Mouse (Mus musculus) lung, adult 10 weeks (tissue): ENCODE data around the gene Rnf10. TPM values are rescaled to one million over a fixed set of nuclear protein-coding genes. Genes with fewer than 3 reads are reported as not detected.

Source experiments
- polyA plus RNA-seq: library from polyadenylated mRNA; stranded (reverse); fragments of 350-450 nt; fragmentation: Illumina TruSeq; extraction: RNeasy Lipid Tissue Mini Kit (QIAGEN cat#74804); gene quantifications from one replicate; pipeline ENCODE4 v1.2.3, GENCODE M21; 2014; ENCODE audit warnings: low read depth, low replicate concordance; ENCODE audit not compliant: insufficient read depth

The Rnf10 gene
- 74.2 TPM for polyA plus RNA-seq

GRCm38 (mm10) chr5:115272812-115273548, at the start of gene Rnf10:
Gene Rnf10, minus strand, starts transcription at chr5:115272898.

GRCm38 (mm10) chr5:115300792-115301614, 28.3 kb upstream of the Rnf10 start, which contains the start of gene Dynll1:
Gene Dynll1, minus strand, starts transcription at chr5:115300999.

GRCm38 (mm10) chr5:115279226-115280049, 6.7 kb upstream of the Rnf10 start, which contains the start of gene Coq5:
Gene Coq5, plus strand, starts transcription at chr5:115279666.

GRCm38 (mm10) chr5:115235786-115236263, 36.9 kb downstream of the Rnf10 start, which contains the start of gene Pop5:
Gene Pop5, plus strand, starts transcription at chr5:115235836.

GRCm38 (mm10) chr5:115193669-115194625, 78.8 kb downstream of the Rnf10 start, which contains the start of gene Cabp1:
Gene Cabp1, minus strand, starts transcription at chr5:115194381.

Other genes with a start within 250 kb of the Rnf10 start
- gene Gm10401, start 174.6 kb downstream of the Rnf10 start, polyA plus RNA-seq, result not detected
- gene Acads, start 153.6 kb downstream of the Rnf10 start, polyA plus RNA-seq, result 28.8 TPM
- 24.9 TPM for gene Unc119b, start 137.9 kb downstream of the Rnf10 start, polyA plus RNA-seq
- 39.2 TPM for gene Mlec, start 114.7 kb downstream of the Rnf10 start, polyA plus RNA-seq
- gene Cabp1, start 78.5 kb downstream of the Rnf10 start, polyA plus RNA-seq, result 2.7 TPM
- 94.8 TPM for gene Pop5, start 37.1 kb downstream of the Rnf10 start, polyA plus RNA-seq
- 12.6 TPM for gene Coq5, start 6.8 kb upstream of the Rnf10 start, polyA plus RNA-seq
- 523 TPM for gene Dynll1, start 28.1 kb upstream of the Rnf10 start, polyA plus RNA-seq
- 47.7 TPM for gene Srsf9, start 54.3 kb upstream of the Rnf10 start, polyA plus RNA-seq
- gene Gatc, start 68.3 kb upstream of the Rnf10 start, polyA plus RNA-seq, result 14.7 TPM
- 40.8 TPM for gene Triap1, start 68.3 kb upstream of the Rnf10 start, polyA plus RNA-seq
- 684 TPM for gene Cox6a1, start 76.1 kb upstream of the Rnf10 start, polyA plus RNA-seq
- 0.30 TPM for gene Msi1, start 156.7 kb upstream of the Rnf10 start, polyA plus RNA-seq
- gene Pla2g1b, start 193.4 kb upstream of the Rnf10 start, polyA plus RNA-seq, result 47.4 TPM
- 12.3 TPM for gene Sirt4, start 211.8 kb upstream of the Rnf10 start, polyA plus RNA-seq
- gene Pxn, start 233.8 kb upstream of the Rnf10 start, polyA plus RNA-seq, result 53.2 TPM